ENCODE assay signal across 19 mouse cellular contexts in the genomic region with DNA sequence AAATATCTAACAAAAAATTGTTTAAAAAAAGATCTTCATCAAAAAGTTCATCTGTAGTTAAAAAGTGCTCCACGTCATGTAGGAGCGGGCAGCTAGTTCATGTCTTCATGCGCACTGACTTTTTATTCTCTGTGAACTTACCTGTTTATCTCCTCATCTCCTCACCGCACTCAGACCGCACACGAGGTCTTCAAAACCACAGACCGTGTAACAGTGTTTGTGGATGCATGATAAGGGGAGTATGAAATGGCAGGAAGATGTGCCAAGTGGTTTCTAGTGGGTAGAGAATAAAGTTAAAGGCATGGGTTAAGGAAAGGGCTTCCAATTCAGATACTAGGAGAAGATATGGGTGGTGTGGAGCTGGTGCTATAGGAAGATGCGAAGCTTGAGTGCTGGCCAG. TPM values are rescaled to one million over a fixed set of nuclear protein-coding genes. Genes with fewer than 3 reads are reported as not detected.
DNase-seq lines count a peak whose midpoint lies in the region; ATAC-seq lines count a peak whose summit lies in the region.
"Had no signal": no experiment of that assay in that cellular context is flagged by ENCODE, and none has a peak within 500 bp of the region (broad histone marks: within the 10 kb centered on the region; RNA-seq: fewer than 3 reads in every experiment).

No protein-coding gene starts in this region.

- DNase-seq in 416B (ENCODE audit: low read depth) (peak; percentile 13), MEL-GATA-1-ER (ENCODE audit: extremely low read depth, low read depth) (peak; percentile 6)
- no peak for DNase-seq in left cerebral cortex, postnatal 25 days (ENCODE audit: low spot score in 2 of 2)
- no peak for DNase-seq in natural killer cell, adult 2 months (ENCODE audit: low spot score in 2 of 2)
- no peak for DNase-seq in cerebellum, adult 11 months
- DNase-seq: adrenal gland, adult 2 months; adrenal gland, postnatal 10 days; adrenal gland, postnatal 25 days; B cell, adult 2 months; cerebellum, adult 11-12 months; cerebellum, adult 2 months; cerebellum, adult 9-10 months; cerebellum, postnatal 25 days; embryo, embryonic 11 days had no signal

- intact Hi-C loops in left cerebral cortex, postnatal 25 days (cut with DNase I) = no loop called here

- peak; percentile 36 to 51; a peak in 1 of 4 replicates for ATAC-seq in hematopoietic stem cell, adult 5-6 weeks (replicated peaks in 1 of 2; ENCODE audit: insufficient read depth in 1 of 2, low FRiP score in 2 of 2, low TSS enrichment in 1 of 2, low read depth in 1 of 2, poor library complexity in 2 of 2, severe bottlenecking in 2 of 2)
- ATAC-seq: CD4-positive, CD25-positive, alpha-beta regulatory T cell, adult 4 months; forebrain, embryonic 14.5 days; forebrain, embryonic 16.5 days had no signal

RNA-seq across cellular contexts. Expression of a gene that starts 14.6 kb away (rescaled TPM):
- 5.1 and 6.8 TPM in 2 replicates for total RNA-seq in hematopoietic stem cell, adult 5-6 weeks (2017)
- total RNA-seq in left cerebral cortex, postnatal 25 days (2021) = under 1 TPM; 0.25 to 0.34 TPM
- total RNA-seq: adrenal gland, postnatal 25 days; CH12.LX had no signal

Comparison
In these comparisons a context has a peak if more than half of its experiments do, and no peak if none do; other contexts are left out.
1. DNase-seq: peak in 416B (single experiment) and MEL-GATA-1-ER (single experiment); none in left cerebral cortex, postnatal 25 days (0 of 2), natural killer cell, adult 2 months (0 of 2) and cerebellum, adult 11 months (single experiment).